Mouse (Mus musculus) liver, embryonic 14.5 days (tissue): ENCODE measurements around the gene Scd4. TPM values are rescaled to one million over a fixed set of nuclear protein-coding genes. Genes with fewer than 3 reads are reported as not detected.

Experiments
- ATAC-seq: fragments of 200-750 bp; cut with Nextera tagmentation; 2 replicates; pipeline ENCODE4 v1.8.0; 2017; ENCODE audit warnings: moderate number of reproducible peaks, mild to moderate bottlenecking, moderate library complexity; ENCODE audit not compliant: insufficient read depth
- DNase-seq, 3 experiments: peaks; one replicate each; pipeline ENCODE4 v3.0.0-alpha.2; 2012 to 2013; ENCODE audit warnings: low read depth in 3 of 3, low spot score in 3 of 3
- H3K27ac ChIP-seq: fragments of 300-500 bp; sonication (generic); 2 replicates; pipeline ENCODE4 v1.5.1; 2014; ENCODE audit warnings: moderate library complexity, mild to moderate bottlenecking, control low read depth, inconsistent platforms
- H3K27me3 ChIP-seq: fragments of 300-500 bp; sonication (generic); 2 replicates; pipeline ENCODE4 v1.6.1; 2014; ENCODE audit warnings: mild to moderate bottlenecking, low read length, moderate library complexity; ENCODE audit not compliant: control insufficient read depth, insufficient read depth
- H3K36me3 ChIP-seq: fragments of 300-500 bp; sonication (generic); replicated peaks from 2 replicates; pipeline ENCODE4 v1.6.1; 2014; ENCODE audit warnings: low read depth; ENCODE audit not compliant: control insufficient read depth, insufficient read depth
- H3K4me1 ChIP-seq, 2 experiments: fragments of 200-500 bp in 1 of 2; fragments of 300-500 bp in 1 of 2; sonication (generic) in 1 of 2; replicated peaks; 2 replicates each; pipeline ENCODE4 v1.6.1; 2012 to 2014; ENCODE audit warnings: antibody characterized with exemption in 1 of 2, inconsistent platforms in 1 of 2, low read length in 1 of 2; ENCODE audit not compliant: control insufficient read depth in 2 of 2, insufficient read depth in 2 of 2
- H3K4me2 ChIP-seq: fragments of 300-500 bp; sonication (generic); 2 replicates; pipeline ENCODE4 v1.6.1; 2014; ENCODE audit warnings: low read depth, mild to moderate bottlenecking, control low read depth, moderate library complexity
- H3K4me3 ChIP-seq, 2 experiments: fragments of 200-500 bp in 1 of 2; fragments of 300-500 bp in 1 of 2; sonication (generic) in 1 of 2; 2 replicates each; pipeline ENCODE4 v1.5.1; 2012 to 2014; ENCODE audit warnings: low read depth in 2 of 2, low read length in 2 of 2, mild to moderate bottlenecking in 2 of 2, control low read depth in 1 of 2, inconsistent platforms in 1 of 2, moderate library complexity in 1 of 2; ENCODE audit not compliant: insufficient read depth in 1 of 2
- H3K9ac ChIP-seq: fragments of 300-500 bp; sonication (generic); replicated peaks from 2 replicates; pipeline ENCODE4 v1.6.1; 2014; ENCODE audit warnings: mild to moderate bottlenecking, control low read depth, moderate library complexity
- H3K9me3 ChIP-seq: fragments of 300-500 bp; sonication (generic); 2 replicates; pipeline ENCODE4 v1.6.1; 2016; ENCODE audit warnings: low read length, mixed read lengths; ENCODE audit not compliant: control insufficient read depth
- CTCF ChIP-seq: IDR thresholded peaks from 2 replicates; pipeline ENCODE4 v1.5.1; 2016; ENCODE audit warnings: antibody characterized with exemption, low read depth, control low read depth
- EP300 ChIP-seq: IDR thresholded peaks from 2 replicates; pipeline ENCODE4 v1.6.1; 2016; ENCODE audit warnings: antibody characterized with exemption, low read depth
- WGBS: fragments of 180-500 bp; shearing (Covaris S2); extraction: QIAGEN DNeasy Blood & Tissue Kit; methylation state at CpG from one replicate; pipeline ENCODE4 v1.1.7; 2014; ENCODE audit not compliant: insufficient replicate concordance; 5-methylcytosine and 5-hydroxymethylcytosine counted together
- polyA plus RNA-seq, 2 experiments: library from polyadenylated mRNA; depleted of rRNA in 1 of 2; stranded (reverse) in 1 of 2; unstranded in 1 of 2; fragments of >200 nt; fragmentation: Nextera tagmentation in 1 of 2; extraction: Ambion mirVana in 1 of 2; gene quantifications; 2 replicates each; pipeline versions ENCODE4 v1.2.1 to v1.2.3; 2012 to 2014

Gene Scd4
- polyA plus RNA-seq, 2 experiments = 0.04 TPM; not detected in 1

DNA sequence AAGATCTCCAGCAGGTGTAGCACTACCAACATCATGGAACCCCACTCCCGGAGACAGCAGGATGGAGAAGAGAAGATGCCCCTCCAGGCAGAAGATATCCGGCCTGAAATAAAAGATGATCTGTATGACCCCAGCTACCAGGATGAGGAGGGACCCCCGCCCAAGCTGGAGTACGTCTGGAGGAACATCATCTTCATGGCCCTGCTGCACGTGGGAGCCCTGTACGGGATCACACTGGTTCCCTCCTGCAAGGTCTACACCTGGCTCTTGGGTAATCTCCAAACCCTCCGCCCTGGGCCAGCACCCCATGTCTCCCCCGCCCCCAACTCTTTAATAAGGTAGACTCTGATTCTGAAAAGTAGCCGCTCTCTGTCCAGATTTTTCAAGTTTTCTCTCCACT, 1.1 kb downstream of the Scd4 start:
- WGBS = 66% methylated on average over 9 of the region's 9 CpGs
- DNase-seq (no peak), ATAC-seq (no peak)
- H3K4me3 ChIP-seq = no peak overlapping the region
- H3K4me2 ChIP-seq = no peak overlapping the region
- no peaks in the 10 kb centered on the region for H3K4me1 ChIP-seq
- H3K9ac ChIP-seq = no peak overlapping the region
- no peaks in the 10 kb centered on the region for H3K27me3 ChIP-seq
- no peaks in the 10 kb centered on the region for H3K36me3 ChIP-seq
- H3K9me3 ChIP-seq = no peaks in the 10 kb centered on the region
- H3K27ac ChIP-seq = no peak overlapping the region
- TF ChIP-seq EP300 (no peak), CTCF (no peak)

DNA sequence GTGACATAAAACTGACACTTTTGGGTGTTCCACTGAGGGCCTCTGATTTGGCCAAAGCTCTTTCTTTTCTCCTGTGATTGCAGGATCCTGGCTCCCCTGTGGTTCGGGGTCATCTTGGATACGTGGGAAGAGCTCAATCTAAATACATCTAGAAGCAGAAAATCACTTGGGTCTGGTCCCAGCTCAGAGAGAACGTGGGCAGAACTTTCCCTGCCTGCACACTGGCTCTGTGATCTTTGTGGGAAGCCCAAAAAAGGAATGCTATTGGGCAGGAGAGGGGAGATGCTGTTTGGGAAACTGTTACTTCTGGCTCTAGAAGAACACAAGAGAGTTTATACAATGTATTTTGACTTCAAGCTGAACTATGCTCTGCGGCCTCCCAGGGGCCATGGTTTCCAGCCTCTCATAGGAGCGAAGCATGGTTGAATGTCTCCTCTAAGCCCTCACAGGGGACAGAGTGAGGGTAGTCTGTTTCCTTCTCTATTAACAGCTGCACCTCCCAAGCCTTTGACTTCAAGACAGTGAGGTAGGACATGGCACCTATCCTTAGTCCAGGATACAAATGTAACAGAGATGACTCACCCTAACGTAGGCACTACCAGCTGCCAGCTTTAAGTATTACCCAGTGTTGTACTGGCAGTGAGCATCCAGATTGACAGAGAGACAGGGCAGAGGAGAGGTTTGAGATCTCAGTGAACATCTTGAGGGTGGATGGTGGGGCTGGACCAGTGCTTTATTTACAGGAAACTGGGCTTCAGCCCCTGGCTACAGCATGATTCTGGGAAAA, 3.2 kb downstream of the Scd4 start:
- no peak for DNase-seq

DNA sequence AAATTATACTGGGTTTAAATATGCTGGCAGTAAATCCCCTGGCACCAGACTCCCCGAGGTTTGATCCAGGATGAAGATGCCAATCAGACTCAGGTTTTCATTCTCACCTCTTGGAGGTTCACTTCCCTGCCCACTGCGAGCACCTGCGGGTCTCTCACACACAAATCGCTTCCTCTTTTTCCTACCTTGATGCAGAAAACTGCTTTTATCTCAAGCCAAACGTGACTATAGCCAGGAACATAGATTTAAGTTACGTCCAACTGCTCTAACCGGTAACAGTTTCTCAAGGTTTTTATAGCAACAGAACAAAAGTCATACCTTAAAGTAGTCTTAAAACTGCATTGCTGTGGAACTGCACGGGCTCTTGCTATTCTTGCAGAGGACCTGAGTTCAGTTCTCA, 16.8 kb downstream of the Scd4 start:
- H3K4me3 ChIP-seq = no peak overlapping the region
- ATAC-seq (no peak), DNase-seq (no peak)
- H3K27me3 ChIP-seq = no peaks in the 10 kb centered on the region
- TF ChIP-seq CTCF (no peak), EP300 (no peak)
- H3K9ac ChIP-seq = no peak overlapping the region
- 64% methylated on average over 8 of the region's 8 CpGs for WGBS
- H3K4me2 ChIP-seq = no peak overlapping the region
- no peaks in the 10 kb centered on the region for H3K9me3 ChIP-seq
- H3K36me3 ChIP-seq = no peaks in the 10 kb centered on the region
- no peaks in the 10 kb centered on the region for H3K4me1 ChIP-seq
- no peak overlapping the region for H3K27ac ChIP-seq

More for the DNA sequence above, 3.2 kb downstream of the Scd4 start:
- Histone ChIP-seq H3K9ac (no peak overlapping the region), H3K27me3 (no peaks in the 10 kb centered on the region), H3K4me3 (no peak overlapping the region), H3K27ac (no peak overlapping the region), H3K36me3 (no peaks in the 10 kb centered on the region), H3K4me2 (no peak overlapping the region), H3K9me3 (no peaks in the 10 kb centered on the region), H3K4me1 (no peaks in the 10 kb centered on the region)
- no peak for ATAC-seq
- 60% methylated on average over 6 of the region's 6 CpGs for WGBS
- TF ChIP-seq EP300 (no peak), CTCF (no peak)

DNA sequence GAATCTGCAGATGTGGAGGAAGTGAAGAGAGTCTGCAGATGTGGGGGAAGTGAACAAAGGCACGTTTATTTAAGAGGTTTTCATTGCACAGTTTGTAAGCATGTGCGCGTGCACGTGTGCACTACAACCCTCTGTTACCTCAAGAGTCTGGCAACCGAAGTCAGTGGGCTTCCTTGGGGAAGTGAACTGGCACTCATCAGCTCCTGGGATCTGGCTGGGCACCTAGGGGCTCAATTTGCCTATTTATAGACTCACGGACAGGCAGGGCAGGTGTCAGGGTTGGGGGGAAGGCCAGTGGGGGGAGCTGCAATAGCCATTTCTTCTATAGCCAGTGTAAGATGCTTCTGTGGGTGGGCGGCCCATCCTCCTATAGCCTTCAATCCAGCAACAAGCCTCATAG, 18.9 kb downstream of the Scd4 start:
- Histone ChIP-seq H3K36me3 (no peaks in the 10 kb centered on the region), H3K27me3 (no peaks in the 10 kb centered on the region), H3K4me2 (no peak overlapping the region), H3K27ac (no peak overlapping the region), H3K9ac (no peak overlapping the region), H3K4me1 (no peaks in the 10 kb centered on the region), H3K9me3 (no peaks in the 10 kb centered on the region), H3K4me3 (no peak overlapping the region)
- TF ChIP-seq CTCF = no peak
- TF ChIP-seq EP300 = no peak
- DNase-seq (no peak), ATAC-seq (no peak)
- WGBS = 64% methylated on average over 7 of the region's 7 CpGs

DNA sequence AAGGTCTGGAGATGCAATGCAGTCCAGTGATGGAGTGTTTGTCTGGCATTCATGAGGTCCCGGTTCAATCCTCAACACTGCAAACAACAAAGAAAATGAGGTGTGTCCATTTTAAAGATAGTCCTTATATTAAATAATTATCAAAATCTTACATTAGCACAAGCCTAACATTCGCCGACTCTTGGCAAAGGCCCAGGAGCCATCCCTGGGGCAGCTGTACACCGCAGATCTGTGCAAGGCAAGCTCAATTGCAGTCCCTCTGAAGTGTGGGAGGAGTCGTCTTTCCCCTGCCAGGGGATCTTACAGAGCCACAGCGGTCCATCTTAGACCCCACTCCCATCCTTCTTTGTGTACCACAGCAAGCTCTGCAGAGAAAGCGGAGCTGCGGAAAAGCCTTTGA, 25.8 kb downstream of the Scd4 start:
- Histone ChIP-seq H3K9me3 (no peaks in the 10 kb centered on the region), H3K4me2 (no peak overlapping the region), H3K27ac (no peak overlapping the region), H3K4me1 (no peaks in the 10 kb centered on the region), H3K27me3 (no peaks in the 10 kb centered on the region), H3K36me3 (no peaks in the 10 kb centered on the region), H3K4me3 (no peak overlapping the region), H3K9ac (no peak overlapping the region)
- WGBS = 67% methylated on average over 8 of the region's 8 CpGs
- no peak for TF ChIP-seq EP300
- no peak for TF ChIP-seq CTCF
- ATAC-seq (no peak), DNase-seq (no peak)
